Mouse (Mus musculus): ENCODE measurements around the gene Dgcr8. TPM values are rescaled to one million over a fixed set of nuclear protein-coding genes. Genes with fewer than 3 reads are reported as not detected.
A peak's percentile ranks its signal among the peaks of the same experiment; 100 is the strongest.

Dgcr8 gene
- 25.7 and 28.3 TPM in 2 replicates for polyA plus RNA-seq (2015; fragmentation: Nextera tagmentation; extraction: Ambion mirVana)

DNA sequence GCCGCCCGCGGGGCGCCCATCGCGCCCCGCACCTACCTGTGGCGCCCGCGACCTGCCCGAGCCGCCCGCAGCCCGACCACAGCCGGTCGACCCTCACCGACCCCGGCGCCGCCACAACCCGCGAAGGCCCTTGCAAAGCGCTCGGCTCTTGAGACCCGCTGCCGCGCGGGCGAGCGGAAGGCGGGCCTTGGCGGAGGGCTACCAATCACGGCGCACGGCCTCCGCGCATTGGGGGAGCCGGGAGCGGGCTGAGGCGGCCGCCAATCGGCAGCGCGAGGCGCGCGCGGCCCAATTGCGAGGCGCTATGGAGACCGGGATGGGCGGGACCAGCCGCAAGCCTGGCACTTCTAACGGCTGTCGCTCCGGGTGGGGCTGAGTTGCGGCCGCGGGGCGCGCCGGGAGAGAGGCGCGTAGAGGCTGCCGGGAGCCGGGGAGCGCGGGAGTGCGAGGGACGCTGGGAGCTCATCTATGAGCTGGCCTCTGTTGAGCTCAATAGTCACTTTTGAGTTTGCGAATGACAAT lies at the start of gene Dgcr8:
Gene Dgcr8, minus strand, starts transcription at position 180 of the 522 bp plus-strand sequence.
- Histone ChIP-seq H3K4me2 (ENCODE audit: low read length) (peak within 1 kb of the TSS; percentile 89), H3K36me3 (ENCODE audit: control insufficient read depth, insufficient read depth, low read length) (peaks cover 7% of the 10 kb centered on the region), H3K27me3 (replicated peaks; ENCODE audit: control insufficient read depth, insufficient read depth, low read length) (no peaks in the 10 kb centered on the region), H3K4me3 (ENCODE audit: low read length) (peak within 1 kb of the TSS; percentile 89), H3K9ac (ENCODE audit: low read depth, low read length) (peak within 1 kb of the TSS; percentile 94), H3K27ac (ENCODE audit: low read depth, low read length) (peak within 1 kb of the TSS; percentile 85), H3K9me3 (ENCODE audit: control insufficient read depth, low read length) (no peaks in the 10 kb centered on the region), H3K4me1 (ENCODE audit: control insufficient read depth, insufficient read depth, low read depth, low read length) (peaks cover 25% of the 10 kb centered on the region)
- ATAC-seq, result peak; percentile 100
- under 1% methylated on average over 64 of the region's 71 CpGs for WGBS

- no peak overlapping the region for H3K4me2 ChIP-seq (ENCODE audit: low read length)
- no peaks in the 10 kb centered on the region for H3K27me3 ChIP-seq (replicated peaks; ENCODE audit: control insufficient read depth, insufficient read depth, low read length)
- WGBS, result 96% methylated on average over 4 of the region's 4 CpGs
- no peak overlapping the region for H3K4me3 ChIP-seq (ENCODE audit: low read length)
- ATAC-seq, result no peak
- H3K9ac ChIP-seq (ENCODE audit: low read depth, low read length), result no peak overlapping the region
- no peak overlapping the region for H3K27ac ChIP-seq (ENCODE audit: low read depth, low read length)
- H3K9me3 ChIP-seq (ENCODE audit: control insufficient read depth, low read length), result no peaks in the 10 kb centered on the region
- H3K36me3 ChIP-seq (ENCODE audit: control insufficient read depth, insufficient read depth, low read length), result 0 out of 2 replicates have a peak, but pooled peaks cover 4% of the 10 kb centered on the region
- peaks cover 10% of the 10 kb centered on the region; the same call in 1 of the 2 replicates for H3K4me1 ChIP-seq (ENCODE audit: control insufficient read depth, insufficient read depth, low read depth, low read length)
Observed at GRCm38 (mm10) chr16:18337261-18337660, 48.2 kb upstream of the Dgcr8 start.

GRCm38 (mm10) chr16:18335981-18336380 lies 46.9 kb upstream of the Dgcr8 start:
- no peak for ATAC-seq
- H3K9me3 ChIP-seq (ENCODE audit: control insufficient read depth, low read length), result no peaks in the 10 kb centered on the region
- H3K27me3 ChIP-seq (replicated peaks; ENCODE audit: control insufficient read depth, insufficient read depth, low read length), result no peaks in the 10 kb centered on the region
- no peak overlapping the region for H3K27ac ChIP-seq (ENCODE audit: low read depth, low read length)
- H3K36me3 ChIP-seq (ENCODE audit: control insufficient read depth, insufficient read depth, low read length), result 0 out of 2 replicates have a peak, but pooled peaks cover 6% of the 10 kb centered on the region
- H3K4me1 ChIP-seq (ENCODE audit: control insufficient read depth, insufficient read depth, low read depth, low read length), result peaks cover 10% of the 10 kb centered on the region; the same call in 1 of the 2 replicates
- H3K4me3 ChIP-seq (ENCODE audit: low read length), result no peak overlapping the region
- H3K4me2 ChIP-seq (ENCODE audit: low read length), result no peak overlapping the region
- 100% methylated on average over 3 of the region's 3 CpGs for WGBS
- no peak overlapping the region for H3K9ac ChIP-seq (ENCODE audit: low read depth, low read length)

- Histone ChIP-seq H3K9ac (ENCODE audit: low read depth, low read length) (no peak overlapping the region), H3K27ac (ENCODE audit: low read depth, low read length) (no peak overlapping the region), H3K27me3 (replicated peaks; ENCODE audit: control insufficient read depth, insufficient read depth, low read length) (no peaks in the 10 kb centered on the region), H3K9me3 (ENCODE audit: control insufficient read depth, low read length) (no peaks in the 10 kb centered on the region), H3K36me3 (ENCODE audit: control insufficient read depth, insufficient read depth, low read length) (0 out of 2 replicates have a peak, but pooled peaks cover 6% of the 10 kb centered on the region), H3K4me2 (ENCODE audit: low read length) (no peak overlapping the region), H3K4me3 (ENCODE audit: low read length) (no peak overlapping the region), H3K4me1 (ENCODE audit: control insufficient read depth, insufficient read depth, low read depth, low read length) (0 out of 2 replicates have a peak, but pooled peaks cover 2% of the 10 kb centered on the region)
- WGBS, result 77% methylated on average over 3 of the region's 3 CpGs
- ATAC-seq, result no peak
Observed at GRCm38 (mm10) chr16:18333976-18334375, 44.9 kb upstream of the Dgcr8 start.

GRCm38 (mm10) chr16:18328524-18328923 lies 39.5 kb upstream of the Dgcr8 start:
- H3K4me3 ChIP-seq (ENCODE audit: low read length), result no peak overlapping the region
- no peak overlapping the region for H3K4me2 ChIP-seq (ENCODE audit: low read length)
- H3K36me3 ChIP-seq (ENCODE audit: control insufficient read depth, insufficient read depth, low read length), result 0 out of 2 replicates have a peak, but pooled peaks cover 2% of the 10 kb centered on the region
- H3K9me3 ChIP-seq (ENCODE audit: control insufficient read depth, low read length), result no peaks in the 10 kb centered on the region
- H3K27me3 ChIP-seq (replicated peaks; ENCODE audit: control insufficient read depth, insufficient read depth, low read length), result no peaks in the 10 kb centered on the region
- no peak overlapping the region for H3K9ac ChIP-seq (ENCODE audit: low read depth, low read length)
- no peak for ATAC-seq
- WGBS, result 80% methylated on average over 1 of the region's 1 CpGs
- no peak overlapping the region for H3K27ac ChIP-seq (ENCODE audit: low read depth, low read length)
- no peaks in the 10 kb centered on the region for H3K4me1 ChIP-seq (ENCODE audit: control insufficient read depth, insufficient read depth, low read depth, low read length)

DNA sequence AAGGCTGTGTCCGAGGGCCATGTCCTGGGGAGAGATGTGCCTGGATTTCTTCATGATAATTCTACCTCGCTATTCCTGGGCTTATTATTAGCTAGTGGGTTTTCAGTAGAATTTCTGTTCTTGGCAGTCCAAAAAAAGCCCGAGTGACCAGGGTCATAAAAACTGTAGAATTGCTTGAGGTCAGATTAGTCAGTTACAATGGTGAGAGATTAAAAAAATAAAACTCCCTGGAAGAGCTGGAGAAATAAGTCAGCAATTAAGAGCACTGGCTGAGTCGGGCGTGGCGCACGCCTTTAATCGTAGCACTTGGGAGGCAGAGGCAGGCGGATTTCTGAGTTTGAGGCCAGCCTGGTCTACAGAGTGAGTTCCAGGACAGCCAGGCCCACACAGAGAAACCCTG lies 38.9 kb upstream of the Dgcr8 start:
- Histone ChIP-seq H3K36me3 (ENCODE audit: control insufficient read depth, insufficient read depth, low read length) (0 out of 2 replicates have a peak, but pooled peaks cover 4% of the 10 kb centered on the region), H3K4me2 (ENCODE audit: low read length) (no peak overlapping the region), H3K9me3 (ENCODE audit: control insufficient read depth, low read length) (no peaks in the 10 kb centered on the region), H3K9ac (ENCODE audit: low read depth, low read length) (no peak overlapping the region), H3K4me1 (ENCODE audit: control insufficient read depth, insufficient read depth, low read depth, low read length) (no peaks in the 10 kb centered on the region), H3K4me3 (ENCODE audit: low read length) (no peak overlapping the region), H3K27me3 (replicated peaks; ENCODE audit: control insufficient read depth, insufficient read depth, low read length) (no peaks in the 10 kb centered on the region), H3K27ac (ENCODE audit: low read depth, low read length) (no peak overlapping the region)
- 94% methylated on average over 9 of the region's 9 CpGs for WGBS
- ATAC-seq, result no peak

GRCm38 (mm10) chr16:18325741-18326140 lies 36.7 kb upstream of the Dgcr8 start:
- no peaks in the 10 kb centered on the region for H3K9me3 ChIP-seq (ENCODE audit: control insufficient read depth, low read length)
- WGBS, result 79% methylated on average over 4 of the region's 4 CpGs
- H3K36me3 ChIP-seq (ENCODE audit: control insufficient read depth, insufficient read depth, low read length), result 0 out of 2 replicates have a peak, but pooled peaks cover 2% of the 10 kb centered on the region
- H3K4me3 ChIP-seq (ENCODE audit: low read length), result no peak overlapping the region
- H3K27me3 ChIP-seq (replicated peaks; ENCODE audit: control insufficient read depth, insufficient read depth, low read length), result no peaks in the 10 kb centered on the region
- no peak overlapping the region for H3K4me2 ChIP-seq (ENCODE audit: low read length)
- no peaks in the 10 kb centered on the region for H3K4me1 ChIP-seq (ENCODE audit: control insufficient read depth, insufficient read depth, low read depth, low read length)
- ATAC-seq, result no peak
- no peak overlapping the region for H3K27ac ChIP-seq (ENCODE audit: low read depth, low read length)
- H3K9ac ChIP-seq (ENCODE audit: low read depth, low read length), result no peak overlapping the region

DNA sequence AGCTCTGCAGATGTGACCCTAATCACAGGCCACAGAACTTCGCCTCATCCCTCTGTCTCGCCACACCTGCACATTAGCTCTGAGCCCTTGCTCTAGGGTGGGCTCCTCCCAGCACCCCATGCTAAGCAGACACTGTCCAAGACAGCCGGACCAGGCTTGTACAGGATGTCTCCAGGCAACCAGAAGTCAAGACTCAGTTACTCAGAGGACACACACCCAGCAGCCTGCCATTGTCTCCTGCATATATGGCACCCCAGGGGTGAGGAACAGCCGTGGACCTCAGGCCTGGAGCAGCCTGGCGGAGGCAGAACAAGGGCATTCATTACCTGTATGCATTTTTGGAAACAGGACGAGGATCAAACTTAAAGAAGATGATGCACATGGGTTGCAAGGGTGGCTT lies 35.0 kb upstream of the Dgcr8 start:
- H3K9me3 ChIP-seq (ENCODE audit: control insufficient read depth, low read length), result no peaks in the 10 kb centered on the region
- H3K4me3 ChIP-seq (ENCODE audit: low read length), result no peak overlapping the region
- ATAC-seq, result no peak
- no peak overlapping the region for H3K9ac ChIP-seq (ENCODE audit: low read depth, low read length)
- H3K4me2 ChIP-seq (ENCODE audit: low read length), result no peak overlapping the region
- H3K4me1 ChIP-seq (ENCODE audit: control insufficient read depth, insufficient read depth, low read depth, low read length), result no peaks in the 10 kb centered on the region
- WGBS, result 65% methylated on average over 6 of the region's 6 CpGs
- H3K27me3 ChIP-seq (replicated peaks; ENCODE audit: control insufficient read depth, insufficient read depth, low read length), result no peaks in the 10 kb centered on the region
- 0 out of 2 replicates have a peak, but pooled peaks cover 2% of the 10 kb centered on the region for H3K36me3 ChIP-seq (ENCODE audit: control insufficient read depth, insufficient read depth, low read length)
- H3K27ac ChIP-seq (ENCODE audit: low read depth, low read length), result no peak overlapping the region

GRCm38 (mm10) chr16:18323460-18323859 lies 34.4 kb upstream of the Dgcr8 start:
- Histone ChIP-seq H3K4me1 (ENCODE audit: control insufficient read depth, insufficient read depth, low read depth, low read length) (no peaks in the 10 kb centered on the region), H3K9me3 (ENCODE audit: control insufficient read depth, low read length) (no peaks in the 10 kb centered on the region), H3K27ac (ENCODE audit: low read depth, low read length) (no peak overlapping the region), H3K4me3 (ENCODE audit: low read length) (no peak overlapping the region), H3K4me2 (ENCODE audit: low read length) (no peak overlapping the region), H3K36me3 (ENCODE audit: control insufficient read depth, insufficient read depth, low read length) (0 out of 2 replicates have a peak, but pooled peaks cover 2% of the 10 kb centered on the region), H3K9ac (ENCODE audit: low read depth, low read length) (no peak overlapping the region), H3K27me3 (replicated peaks; ENCODE audit: control insufficient read depth, insufficient read depth, low read length) (no peaks in the 10 kb centered on the region)
- ATAC-seq, result no peak
- 70% methylated on average over 2 of the region's 2 CpGs for WGBS
